Mouse (Mus musculus) cortical plate, adult 2 months (tissue): Measurements from ENCODE around the gene Gng12. TPM values are rescaled to one million over a fixed set of nuclear protein-coding genes. Genes with fewer than 3 reads are reported as not detected.

Source experiments
- H3K27ac ChIP-seq: fragments of 200-500 bp; 2 replicates; pipeline ENCODE4 v1.5.1; 2012; ENCODE audit warnings: low read length, control low read depth, inconsistent platforms; ENCODE audit not compliant: insufficient read depth
- H3K4me1 ChIP-seq: fragments of 200-500 bp; 2 replicates; pipeline ENCODE4 v1.6.1; 2011; ENCODE audit warnings: low read length; ENCODE audit not compliant: control insufficient read depth, insufficient read depth
- H3K4me3 ChIP-seq: fragments of 200-500 bp; 2 replicates; pipeline ENCODE4 v1.5.1; 2011; ENCODE audit warnings: mild to moderate bottlenecking, low read length, control low read depth; ENCODE audit not compliant: insufficient read depth
- CTCF ChIP-seq: fragments of 200-500 bp; IDR thresholded peaks from 2 replicates; pipeline ENCODE4 v1.5.1; 2011; ENCODE audit warnings: mild to moderate bottlenecking, control low read depth, low read length; ENCODE audit not compliant: insufficient read depth; ENCODE audit errors: extremely low read depth
- POLR2A ChIP-seq: fragments of 200-500 bp; IDR thresholded peaks from 2 replicates; pipeline ENCODE4 v1.6.1; 2011; ENCODE audit warnings: mild to moderate bottlenecking, low read length, control low read depth; ENCODE audit not compliant: insufficient read depth; ENCODE audit errors: extremely low read depth
- polyA plus RNA-seq: library from polyadenylated mRNA; depleted of rRNA; stranded (reverse); fragments of >200 nt; gene quantifications from 2 replicates; pipeline ENCODE4 v1.2.3, GENCODE M21; 2012; rRNA removed

Gene Gng12
- polyA plus RNA-seq, 1 experiment = 58.7 TPM

DNA sequence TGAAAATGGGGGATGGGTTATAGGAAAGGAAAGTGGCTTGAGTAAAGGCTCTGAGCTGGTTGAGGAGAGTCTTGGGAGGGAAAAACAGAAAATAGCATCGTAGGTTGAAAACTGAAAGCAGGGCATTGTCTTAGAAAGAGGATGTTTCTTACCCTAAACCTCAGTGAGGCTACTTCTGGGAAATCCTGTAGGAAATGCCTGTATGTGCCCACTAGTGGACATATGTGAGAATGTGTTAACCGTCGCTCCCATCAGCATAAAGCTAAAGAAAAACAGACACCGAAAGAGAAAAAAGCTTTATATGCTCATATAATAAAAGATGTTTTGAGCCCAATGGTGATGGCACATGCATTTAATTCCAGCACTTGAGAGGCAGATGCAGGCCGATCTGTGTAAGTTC is 163.9 kb downstream of the Gng12 start:
- TF ChIP-seq CTCF = no peak
- no peak for TF ChIP-seq POLR2A
- Histone ChIP-seq H3K4me3 (no peak overlapping the region), H3K27ac (no peak overlapping the region)

GRCm38 (mm10) chr6:67069219-67069762 is 173.1 kb downstream of the Gng12 start:
- Histone ChIP-seq H3K4me3 (no peak overlapping the region), H3K4me1 (no peaks in the 10 kb centered on the region), H3K27ac (no peak overlapping the region)
- no peak for TF ChIP-seq CTCF
- no peak for TF ChIP-seq POLR2A

More for the DNA sequence above, 163.9 kb downstream of the Gng12 start:
- H3K4me1 ChIP-seq = no peaks in the 10 kb centered on the region

- no peak overlapping the region for H3K27ac ChIP-seq
- TF ChIP-seq POLR2A = no peak
- TF ChIP-seq CTCF = no peak
- H3K4me1 ChIP-seq = no peaks in the 10 kb centered on the region
- H3K4me3 ChIP-seq = no peak overlapping the region
These were observed 173.7 kb downstream of the Gng12 start for GRCm38 (mm10) chr6:67069800-67070315.

Other genes starting within 250 kb of the Gng12 start
- not detected in 2 replicates for gene Vmn1r35, start 210.5 kb upstream of the Gng12 start, polyA plus RNA-seq
- gene Vmn1r36, start 177.2 kb upstream of the Gng12 start, polyA plus RNA-seq = not detected in 2 replicates
- not detected in 2 replicates for gene Vmn1r37, start 167.0 kb upstream of the Gng12 start, polyA plus RNA-seq
- not detected in 2 replicates for gene Vmn1r38, start 113.8 kb upstream of the Gng12 start, polyA plus RNA-seq
- gene Vmn1r39, start 85.8 kb upstream of the Gng12 start, polyA plus RNA-seq = not detected in 2 replicates
- gene Gadd45a, start 141.1 kb downstream of the Gng12 start, polyA plus RNA-seq = 17.5 and 19.9 TPM in 2 replicates